Mouse (Mus musculus): Measurements from ENCODE around the gene Zfp30. TPM values are rescaled to one million over a fixed set of nuclear protein-coding genes. Genes with fewer than 3 reads are reported as not detected.

The Zfp30 gene
- total RNA-seq, 2 experiments from 2014 or later = 9.9 to 10.4 TPM

GRCm38 (mm10) chr7:29836816-29837215 lies 53.0 kb downstream of the Zfp30 start:
- DNase-seq = no peak

- DNase-seq = no peak
Measured at GRCm38 (mm10) chr7:29839256-29839655, 55.5 kb downstream of the Zfp30 start.

GRCm38 (mm10) chr7:29842105-29842504 lies 58.3 kb downstream of the Zfp30 start:
- no peak for DNase-seq

Small RNAs within 50 kb of the gene (microRNA-seq; reads per million reads assigned to microRNA genes)
- gene Mir1964 = 3.0 to 3.2 reads per million in 2 experiments

Other genes starting within 250 kb of the Zfp30 start
- gene Catsperg2, start 57.0 kb upstream of the Zfp30 start, total RNA-seq (2021) = under 1 TPM; 0.28 to 0.37 TPM
- 10 to 100 TPM; 20.9 TPM for gene Zfp84, start 15.4 kb upstream of the Zfp30 start, total RNA-seq (2021)
- gene Zfp790, start 32.1 kb downstream of the Zfp30 start, total RNA-seq (2021) = 10 to 100 TPM; 21.5 to 24.0 TPM
- gene Zfp940, start 69.7 kb downstream of the Zfp30 start, total RNA-seq (2021) = 10 to 100 TPM; 18.3 to 25.5 TPM
- gene Zfp420, start 76.0 kb downstream of the Zfp30 start, total RNA-seq (2021) = 10 to 100 TPM; 17.4 to 18.3 TPM
- gene Zfp27, start 122.6 kb downstream of the Zfp30 start, total RNA-seq (2021) = 10 to 100 TPM; 19.2 to 20.8 TPM
- 1 to 10 TPM; 9.1 to 9.8 TPM for gene Zfp383, start 124.2 kb downstream of the Zfp30 start, total RNA-seq (2021)
- gene Zfp74, start 170.1 kb downstream of the Zfp30 start, total RNA-seq (2021) = 10 to 100 TPM; 16.3 to 19.6 TPM
- 1 to 10 TPM; 4.3 to 5.6 TPM for gene Zfp568, start 200.0 kb downstream of the Zfp30 start, total RNA-seq (2021)